Mouse (Mus musculus) thymus, adult 2 months (tissue): ENCODE measurements around the gene Uba52. TPM values are rescaled to one million over a fixed set of nuclear protein-coding genes. Genes with fewer than 3 reads are reported as not detected.

Source experiments
- DNase-seq: peaks from one replicate; pipeline ENCODE4 v3.0.0; 2021
- H3K27ac ChIP-seq: fragments of 200-500 bp; 2 replicates; pipeline ENCODE4 v1.5.1; 2012; ENCODE audit warnings: low read length, control low read depth; ENCODE audit not compliant: control insufficient read depth, insufficient read depth
- H3K27me3 ChIP-seq: fragments of 200-500 bp; 2 replicates; pipeline ENCODE4 v1.6.1; 2012; ENCODE audit warnings: mild to moderate bottlenecking, low read length, moderate library complexity, mixed read lengths; ENCODE audit not compliant: control insufficient read depth, insufficient read depth
- H3K36me3 ChIP-seq: fragments of 200-500 bp; 2 replicates; pipeline ENCODE4 v1.6.1; 2012; ENCODE audit warnings: mild to moderate bottlenecking, low read length, moderate library complexity; ENCODE audit not compliant: control insufficient read depth, insufficient read depth
- H3K4me1 ChIP-seq: fragments of 200-500 bp; replicated peaks from 2 replicates; pipeline ENCODE4 v1.6.1; 2012; ENCODE audit warnings: low read length; ENCODE audit not compliant: control insufficient read depth, insufficient read depth
- H3K4me3 ChIP-seq: fragments of 200-500 bp; 2 replicates; pipeline ENCODE4 v1.5.1; 2012; ENCODE audit warnings: mild to moderate bottlenecking, low read length, control low read depth, moderate library complexity; ENCODE audit not compliant: control insufficient read depth, insufficient read depth
- CTCF ChIP-seq: fragments of 200-500 bp; IDR thresholded peaks from 2 replicates; pipeline ENCODE4 v1.5.1; 2012; ENCODE audit warnings: mild to moderate bottlenecking, control low read depth, low read length, moderate library complexity, borderline replicate concordance; ENCODE audit not compliant: control insufficient read depth, poor library complexity, insufficient read depth; ENCODE audit errors: extremely low read depth
- POLR2A ChIP-seq: fragments of 200-500 bp; IDR thresholded peaks from 2 replicates; pipeline ENCODE4 v1.6.1; 2012; ENCODE audit warnings: mild to moderate bottlenecking, low read length, control low read depth, moderate library complexity; ENCODE audit not compliant: control insufficient read depth, poor library complexity, insufficient read depth; ENCODE audit errors: extremely low read depth
- whole genome bisulfite sequencing: fragments of 180-500 bp; shearing (Covaris S2); methylation state at CpG from one replicate; pipeline ENCODE4 v1.1.7; 2018; 5-methylcytosine and 5-hydroxymethylcytosine counted together
- polyA plus RNA-seq: library from polyadenylated mRNA; depleted of rRNA; stranded (reverse); fragments of >200 nt; gene quantifications from 2 replicates; pipeline ENCODE4 v1.2.3, GENCODE M21; 2012; rRNA removed

The Uba52 gene
- polyA plus RNA-seq, 1 experiment = 731 TPM

DNA sequence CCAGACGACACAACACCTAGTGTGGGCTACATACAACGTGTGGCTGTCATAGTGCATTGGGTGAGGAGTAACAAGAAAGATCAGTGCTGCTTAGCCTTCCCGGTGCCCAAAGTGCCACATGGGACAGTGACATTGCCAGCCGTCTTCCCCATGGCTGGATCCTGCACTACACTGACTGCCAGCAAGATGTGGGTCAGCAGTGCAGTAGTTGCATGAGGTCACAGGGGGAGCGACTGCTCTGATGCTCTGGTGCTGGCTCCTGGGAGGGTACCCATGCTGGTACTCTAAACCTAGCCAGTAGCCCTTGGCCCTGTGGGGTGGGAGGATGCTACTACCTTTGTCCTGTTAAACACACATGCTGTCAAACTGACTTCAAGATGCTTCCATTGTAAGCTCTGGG, 50.4 kb downstream of the Uba52 start:
- H3K4me1 ChIP-seq = no peaks in the 10 kb centered on the region

DNA sequence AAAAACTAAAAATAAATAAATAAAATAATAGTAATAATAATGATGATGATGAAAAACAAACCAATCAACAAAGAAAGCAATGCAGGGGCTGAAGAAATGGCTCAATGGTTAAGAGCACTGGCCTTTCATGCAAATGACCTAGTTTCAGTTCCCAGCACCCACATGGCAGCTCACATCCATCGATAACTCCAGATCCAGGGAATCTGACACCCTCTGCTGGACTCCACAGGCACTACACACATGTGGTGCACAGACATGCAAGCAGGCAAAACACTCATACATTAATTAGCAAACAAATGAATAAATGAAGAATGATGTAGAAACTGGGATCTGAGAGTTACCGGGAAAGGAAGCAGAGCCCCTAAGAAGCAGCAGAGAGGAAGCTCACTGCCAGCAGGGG, 51.0 kb downstream of the Uba52 start:
- 92% methylated on average over 2 of the region's 2 CpGs for WGBS
- Histone ChIP-seq H3K4me1 (no peaks in the 10 kb centered on the region), H3K4me3 (no peak overlapping the region), H3K27me3 (no peaks in the 10 kb centered on the region), H3K27ac (no peak overlapping the region), H3K36me3 (no peaks in the 10 kb centered on the region)
- TF ChIP-seq POLR2A = no peak
- no peak for TF ChIP-seq CTCF
- no peak for DNase-seq

More for the DNA sequence above, 50.4 kb downstream of the Uba52 start:
- 85% methylated on average over 5 of the region's 5 CpGs for WGBS
- Histone ChIP-seq H3K4me3 (no peak overlapping the region), H3K27me3 (no peaks in the 10 kb centered on the region), H3K36me3 (no peaks in the 10 kb centered on the region), H3K27ac (no peak overlapping the region)
- DNase-seq = no peak
- TF ChIP-seq POLR2A = no peak
- TF ChIP-seq CTCF = no peak

DNA sequence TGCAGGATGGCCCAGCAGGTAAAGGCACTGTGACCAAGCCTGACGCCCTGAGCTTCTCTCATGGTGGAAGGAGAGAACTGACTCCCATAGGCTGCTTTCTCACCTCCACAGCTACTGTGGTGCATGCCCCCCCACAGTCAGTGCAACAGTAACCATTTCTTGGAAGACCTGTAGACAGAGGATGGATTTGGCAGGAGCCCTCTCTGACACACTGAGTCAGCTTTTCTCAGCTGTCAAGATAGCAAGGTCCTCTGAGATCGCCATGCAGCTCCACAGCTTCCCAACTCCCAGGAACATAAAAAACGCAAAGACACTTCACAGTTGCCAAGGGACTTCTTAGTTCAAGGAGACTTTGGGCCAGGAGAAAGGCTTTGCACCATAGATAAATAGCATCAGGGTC, 52.1 kb downstream of the Uba52 start:
- DNase-seq = no peak
- Histone ChIP-seq H3K4me3 (no peak overlapping the region), H3K36me3 (no peaks in the 10 kb centered on the region), H3K27me3 (no peaks in the 10 kb centered on the region), H3K27ac (no peak overlapping the region), H3K4me1 (no peaks in the 10 kb centered on the region)
- 98% methylated on average over 3 of the region's 3 CpGs for WGBS
- no peak for TF ChIP-seq CTCF
- TF ChIP-seq POLR2A = no peak

Other genes starting within 250 kb of the Uba52 start
- 60.6 and 67.6 TPM in 2 replicates for gene Homer3, start 228.0 kb downstream of the Uba52 start, polyA plus RNA-seq
- gene Ddx49, start 208.3 kb downstream of the Uba52 start, polyA plus RNA-seq = 72.1 and 75.4 TPM in 2 replicates
- gene Cope, start 208.3 kb downstream of the Uba52 start, polyA plus RNA-seq = 397 and 454 TPM in 2 replicates
- gene Cers1, start 195.0 kb downstream of the Uba52 start, polyA plus RNA-seq = 0.13 and 0.61 TPM in 2 replicates
- 0.13 and 0.23 TPM in 2 replicates for gene Gdf1, start 181.0 kb downstream of the Uba52 start, polyA plus RNA-seq
- gene Upf1, start 157.5 kb downstream of the Uba52 start, polyA plus RNA-seq = 76.0 and 104 TPM in 2 replicates
- 4.1 and 4.7 TPM in 2 replicates for gene Comp, start 137.2 kb downstream of the Uba52 start, polyA plus RNA-seq
- gene Crtc1, start 71.2 kb downstream of the Uba52 start, polyA plus RNA-seq = 43.9 and 49.0 TPM in 2 replicates
- gene Klhl26, start 33.8 kb downstream of the Uba52 start, polyA plus RNA-seq = 43.1 and 44.6 TPM in 2 replicates
- 0.39 and 0.73 TPM in 2 replicates for gene Tmem59l, start 23.4 kb downstream of the Uba52 start, polyA plus RNA-seq
- gene Crlf1, start 17.6 kb downstream of the Uba52 start, polyA plus RNA-seq = 0.59 and 0.70 TPM in 2 replicates
- gene Rex1bd, start 4.0 kb downstream of the Uba52 start, polyA plus RNA-seq = 196 and 227 TPM in 2 replicates
- gene Fkbp8, start 16.9 kb upstream of the Uba52 start, polyA plus RNA-seq = 613 and 640 TPM in 2 replicates
- gene Kxd1, start 17.2 kb upstream of the Uba52 start, polyA plus RNA-seq = 72.7 and 86.7 TPM in 2 replicates
- gene Ell, start 28.7 kb upstream of the Uba52 start, polyA plus RNA-seq = 40.2 and 42.6 TPM in 2 replicates
- gene Isyna1, start 83.6 kb upstream of the Uba52 start, polyA plus RNA-seq = 185 and 201 TPM in 2 replicates
- gene Ssbp4, start 98.1 kb upstream of the Uba52 start, polyA plus RNA-seq = 392 and 506 TPM in 2 replicates
- gene Lrrc25, start 105.4 kb upstream of the Uba52 start, polyA plus RNA-seq = 15.3 and 18.5 TPM in 2 replicates
- 6.7 and 7.5 TPM in 2 replicates for gene Gdf15, start 121.7 kb upstream of the Uba52 start, polyA plus RNA-seq
- 40.7 and 41.9 TPM in 2 replicates for gene Pgpep1, start 149.6 kb upstream of the Uba52 start, polyA plus RNA-seq
- gene Lsm4, start 162.4 kb upstream of the Uba52 start, polyA plus RNA-seq = 192 and 199 TPM in 2 replicates
- 540 and 792 TPM in 2 replicates for gene Jund, start 188.1 kb upstream of the Uba52 start, polyA plus RNA-seq
- 0.19 and 0.28 TPM in 2 replicates for gene Iqcn, start 192.7 kb upstream of the Uba52 start, polyA plus RNA-seq
- gene Gm3336, start 207.7 kb upstream of the Uba52 start, polyA plus RNA-seq = 0.48 and 0.50 TPM in 2 replicates
- gene Pde4c, start 212.9 kb upstream of the Uba52 start, polyA plus RNA-seq = 4.9 and 6.2 TPM in 2 replicates
- gene Rab3a, start 243.9 kb upstream of the Uba52 start, polyA plus RNA-seq = 17.8 and 20.8 TPM in 2 replicates